Mouse (Mus musculus): Measurements from ENCODE around the gene Col5a3. TPM values are rescaled to one million over a fixed set of nuclear protein-coding genes. Genes with fewer than 3 reads are reported as not detected.

Gene Col5a3
- total and polyA plus RNA-seq, 2 experiments from 2014 or later, result 1.1 to 3.3 TPM

GRCm38 (mm10) chr9:20754335-20754734 lies 60.5 kb downstream of the Col5a3 start:
- no peak overlapping the region for H3K4me2 ChIP-seq (ENCODE audit: low read depth, low read length)
- WGBS, result 94% methylated on average over 2 of the region's 2 CpGs

GRCm38 (mm10) chr9:20751477-20752029 lies 63.3 kb downstream of the Col5a3 start:
- DNase-seq (ENCODE audit: low spot score) (peak; percentile 70), ATAC-seq (peak; percentile 39; the same call in 1 of the 2 replicates)
- Histone ChIP-seq H3K4me3 (ENCODE audit: low read length) (no peak overlapping the region), H3K4me1 (ENCODE audit: insufficient read depth, low read length) (no peaks in the 10 kb centered on the region), H3K9ac (replicated peaks; ENCODE audit: low read length) (no peak overlapping the region), H3K9me3 (ENCODE audit: low read length) (no peaks in the 10 kb centered on the region), H3K27me3 (ENCODE audit: insufficient read depth, low read length) (no peaks in the 10 kb centered on the region), H3K36me3 (ENCODE audit: insufficient read depth, low read length) (no peaks in the 10 kb centered on the region), H3K4me2 (ENCODE audit: low read depth, low read length) (no peak overlapping the region), H3K27ac (no peak overlapping the region)
- WGBS, result 62% methylated on average over 6 of the region's 6 CpGs
- TF ChIP-seq CTCF (IDR thresholded peaks at IDR 0.05; ENCODE audit: low read depth), result peak; percentile 37

More at GRCm38 (mm10) chr9:20754335-20754734, 60.5 kb downstream of the Col5a3 start:
- no peak overlapping the region for H3K27ac ChIP-seq
- DNase-seq (ENCODE audit: low spot score) (no peak), ATAC-seq (no peak)
- no peaks in the 10 kb centered on the region for H3K36me3 ChIP-seq (ENCODE audit: insufficient read depth, low read length)
- H3K4me3 ChIP-seq (ENCODE audit: low read length), result no peak overlapping the region
- H3K4me1 ChIP-seq (ENCODE audit: insufficient read depth, low read length), result no peaks in the 10 kb centered on the region
- H3K27me3 ChIP-seq (ENCODE audit: insufficient read depth, low read length), result no peaks in the 10 kb centered on the region; the same call in 1 of the 2 replicates
- H3K9me3 ChIP-seq (ENCODE audit: low read length), result no peaks in the 10 kb centered on the region
- no peak overlapping the region for H3K9ac ChIP-seq (replicated peaks; ENCODE audit: low read length)
- TF ChIP-seq CTCF (IDR thresholded peaks at IDR 0.05; ENCODE audit: low read depth), result no peak

GRCm38 (mm10) chr9:20749213-20749612 lies 65.7 kb downstream of the Col5a3 start:
- Histone ChIP-seq H3K27me3 (ENCODE audit: insufficient read depth, low read length) (no peaks in the 10 kb centered on the region), H3K36me3 (ENCODE audit: insufficient read depth, low read length) (no peaks in the 10 kb centered on the region), H3K4me2 (ENCODE audit: low read depth, low read length) (no peak overlapping the region), H3K4me1 (ENCODE audit: insufficient read depth, low read length) (peaks cover 3% of the 10 kb centered on the region; the same call in 1 of the 2 replicates), H3K27ac (no peak overlapping the region), H3K4me3 (ENCODE audit: low read length) (no peak overlapping the region), H3K9ac (replicated peaks; ENCODE audit: low read length) (no peak overlapping the region), H3K9me3 (ENCODE audit: low read length) (no peaks in the 10 kb centered on the region)
- ATAC-seq (no peak), DNase-seq (ENCODE audit: low spot score) (no peak)
- no peak for TF ChIP-seq CTCF (IDR thresholded peaks at IDR 0.05; ENCODE audit: low read depth)
- 78% methylated on average over 5 of the region's 5 CpGs for WGBS

- no peak for TF ChIP-seq CTCF (IDR thresholded peaks at IDR 0.05; ENCODE audit: low read depth)
These were observed 66.3 kb downstream of the Col5a3 start for GRCm38 (mm10) chr9:20748540-20748939.

GRCm38 (mm10) chr9:20747682-20748081 lies 67.2 kb downstream of the Col5a3 start:
- ATAC-seq (no peak), DNase-seq (ENCODE audit: low spot score) (no peak)
- 8% methylated on average over 3 of the region's 3 CpGs for WGBS
- Histone ChIP-seq H3K4me3 (ENCODE audit: low read length) (no peak overlapping the region), H3K9ac (replicated peaks; ENCODE audit: low read length) (no peak overlapping the region), H3K27me3 (ENCODE audit: insufficient read depth, low read length) (no peaks in the 10 kb centered on the region), H3K4me2 (ENCODE audit: low read depth, low read length) (no peak overlapping the region), H3K36me3 (ENCODE audit: insufficient read depth, low read length) (no peaks in the 10 kb centered on the region), H3K9me3 (ENCODE audit: low read length) (no peaks in the 10 kb centered on the region), H3K4me1 (ENCODE audit: insufficient read depth, low read length) (peaks cover 3% of the 10 kb centered on the region; the same call in 1 of the 2 replicates), H3K27ac (no peak overlapping the region)
- TF ChIP-seq CTCF (IDR thresholded peaks at IDR 0.05; ENCODE audit: low read depth), result no peak

More at GRCm38 (mm10) chr9:20748540-20748939, 66.3 kb downstream of the Col5a3 start:
- no peak for DNase-seq (ENCODE audit: low spot score)
- H3K36me3 ChIP-seq (ENCODE audit: insufficient read depth, low read length), result no peaks in the 10 kb centered on the region
- ATAC-seq, result no peak
- peaks cover 3% of the 10 kb centered on the region; the same call in 1 of the 2 replicates for H3K4me1 ChIP-seq (ENCODE audit: insufficient read depth, low read length)
- H3K27me3 ChIP-seq (ENCODE audit: insufficient read depth, low read length), result no peaks in the 10 kb centered on the region
- no peak overlapping the region for H3K27ac ChIP-seq
- no peak overlapping the region for H3K4me3 ChIP-seq (ENCODE audit: low read length)
- no peak overlapping the region for H3K4me2 ChIP-seq (ENCODE audit: low read depth, low read length)
- 93% methylated on average over 3 of the region's 3 CpGs for WGBS
- H3K9me3 ChIP-seq (ENCODE audit: low read length), result no peaks in the 10 kb centered on the region
- H3K9ac ChIP-seq (replicated peaks; ENCODE audit: low read length), result no peak overlapping the region

GRCm38 (mm10) chr9:20746017-20746660 lies 68.7 kb downstream of the Col5a3 start, which contains the start of gene Olfm2:
Olfm2 (minus strand) TSS chr9:20746349.
- peaks cover 3% of the 10 kb centered on the region; the same call in 1 of the 2 replicates for H3K4me1 ChIP-seq (ENCODE audit: insufficient read depth, low read length)
- H3K9me3 ChIP-seq (ENCODE audit: low read length), result no peaks in the 10 kb centered on the region
- H3K36me3 ChIP-seq (ENCODE audit: insufficient read depth, low read length), result no peaks in the 10 kb centered on the region
- under 1% methylated on average over 42 of the region's 50 CpGs for WGBS
- peak within 1 kb of the TSS; percentile 87 for H3K4me2 ChIP-seq (ENCODE audit: low read depth, low read length)
- H3K27me3 ChIP-seq (ENCODE audit: insufficient read depth, low read length), result no peaks in the 10 kb centered on the region
- H3K9ac ChIP-seq (replicated peaks; ENCODE audit: low read length), result peak within 1 kb of the TSS; percentile 85
- peak within 1 kb of the TSS; percentile 74; the same call in 1 of the 2 replicates for H3K27ac ChIP-seq
- peak within 1 kb of the TSS; percentile 75 for H3K4me3 ChIP-seq (ENCODE audit: low read length)
- peak; percentile 49 for ATAC-seq
- DNase-seq (ENCODE audit: low spot score), result peak; percentile 69
- no peak for TF ChIP-seq CTCF (IDR thresholded peaks at IDR 0.05; ENCODE audit: low read depth)
